Mouse (Mus musculus) adrenal gland, postnatal 10 days (tissue): ENCODE results near the gene Olfr1508. TPM values are rescaled to one million over a fixed set of nuclear protein-coding genes. Genes with fewer than 3 reads are reported as not detected.
"Not testable (repeated sequence)": the region's sequence is repeated elsewhere in the genome, so short reads cannot be mapped to it uniquely, and the experiment has no call there.

ENCODE experiments used
- DNase-seq: peaks from one replicate; pipeline ENCODE4 v3.0.0; 2021; ENCODE audit warnings: mixed read lengths
- long read RNA-seq, 2 experiments: library from polyadenylated mRNA; stranded (forward); transcript quantifications; one replicate each; pipeline ENCODE4 v2.0.0; 2021
- total RNA-seq, 2 experiments: library from RNA; stranded (reverse); gene quantifications; 2 replicates each; pipeline ENCODE4 v1.2.3; 2021

Olfr1508 gene
- total RNA-seq, result not detected
- long read RNA-seq, experiment 1, result 0 reads
- long read RNA-seq, experiment 2, result 0 reads

GRCm38 (mm10) chr14:52467395-52467794, at the start of gene Olfr1508:
TSS of gene Olfr1508 (minus strand) at chr14:52467495.
- no peak for DNase-seq

- DNase-seq, result no peak
Observed at GRCm38 (mm10) chr14:52495516-52495915, 28.2 kb upstream of the Olfr1508 start, which contains the start of gene Olfr1507. TSS of gene Olfr1507 (minus strand) at chr14:52495749.

GRCm38 (mm10) chr14:52465738-52466137, 1.6 kb downstream of the Olfr1508 start:
- no peak for DNase-seq

DNA sequence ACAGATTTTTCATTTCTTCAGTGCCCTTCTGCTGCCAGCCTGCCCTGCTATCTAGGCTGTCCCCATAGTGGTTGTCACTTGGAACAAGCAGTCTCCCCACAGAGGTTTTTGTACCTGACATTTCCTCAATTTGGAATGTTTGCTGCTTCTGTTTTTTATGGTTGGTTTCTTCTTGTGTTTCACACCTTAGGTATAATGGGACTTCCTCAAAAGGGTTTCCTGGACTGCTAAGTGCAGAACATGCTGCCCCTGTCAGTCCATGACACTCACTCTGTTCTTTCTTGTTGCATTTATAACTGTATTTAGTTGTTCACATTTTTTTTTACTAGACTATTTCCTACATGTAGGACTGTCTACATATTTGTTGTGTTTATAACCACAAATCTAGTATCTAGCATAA, 5.4 kb downstream of the Olfr1508 start:
- DNase-seq, result no peak

DNA sequence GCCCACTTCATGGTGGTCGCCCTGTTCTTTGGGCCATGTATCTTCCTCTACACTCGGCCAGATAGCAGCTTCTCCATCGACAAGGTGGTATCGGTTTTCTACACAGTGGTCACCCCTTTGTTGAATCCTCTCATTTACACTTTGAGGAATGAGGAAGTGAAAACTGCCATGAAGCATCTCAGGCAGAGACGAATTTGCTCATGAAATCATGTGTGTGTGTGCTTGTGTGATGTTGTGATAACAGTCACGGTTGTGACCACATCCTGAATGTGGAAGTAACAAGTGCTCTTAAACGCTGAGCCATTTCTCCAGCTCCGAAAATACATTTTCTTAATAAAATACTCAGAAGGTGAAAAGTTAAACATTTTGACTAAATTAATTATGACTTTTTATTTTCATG, 16.2 kb downstream of the Olfr1508 start:
- no peak for DNase-seq

DNA sequence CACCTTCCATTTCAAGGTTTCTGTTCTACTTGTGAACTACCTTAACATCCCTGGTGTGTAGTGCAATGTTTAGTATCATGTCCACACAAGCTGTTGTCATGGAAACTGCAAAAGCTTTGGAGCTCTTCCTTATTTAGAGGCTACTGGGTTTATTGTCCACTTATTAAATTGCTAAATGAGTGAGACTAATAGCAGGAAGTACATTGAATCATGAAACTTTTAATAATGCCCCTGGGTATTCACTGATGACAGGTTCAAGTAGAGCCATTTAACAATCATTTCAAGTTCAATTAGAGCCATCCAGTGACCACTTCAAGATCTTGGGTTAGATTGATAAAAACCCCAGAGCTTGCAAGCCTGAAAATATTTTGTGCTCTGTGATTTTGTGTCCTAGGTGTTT, 24.6 kb downstream of the Olfr1508 start, which contains the start of gene Olfr1509:
Gene Olfr1509, plus strand, starts transcription at position 301 of the 400 bp plus-strand sequence.
- DNase-seq, result no peak

DNA sequence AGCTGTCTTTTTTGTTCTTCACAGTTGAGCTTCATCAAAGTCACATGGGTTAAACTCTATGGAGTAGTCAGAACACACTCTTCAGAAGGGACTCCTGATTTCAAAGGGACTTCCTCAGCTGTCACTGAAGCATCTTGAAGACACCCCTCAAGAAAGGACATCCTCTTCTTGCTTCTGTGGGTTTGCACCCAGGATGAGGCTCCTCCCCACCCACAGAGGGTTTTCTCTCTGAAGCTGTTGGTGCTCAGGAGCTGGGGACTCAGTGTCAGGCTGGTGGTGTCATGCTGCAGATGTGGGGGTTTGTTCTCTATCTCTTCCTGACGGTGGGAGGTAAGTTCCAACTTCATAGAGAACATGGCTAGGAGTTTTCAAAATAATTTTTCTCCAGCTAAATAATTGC, 39.6 kb downstream of the Olfr1508 start:
- no peak for DNase-seq

DNA sequence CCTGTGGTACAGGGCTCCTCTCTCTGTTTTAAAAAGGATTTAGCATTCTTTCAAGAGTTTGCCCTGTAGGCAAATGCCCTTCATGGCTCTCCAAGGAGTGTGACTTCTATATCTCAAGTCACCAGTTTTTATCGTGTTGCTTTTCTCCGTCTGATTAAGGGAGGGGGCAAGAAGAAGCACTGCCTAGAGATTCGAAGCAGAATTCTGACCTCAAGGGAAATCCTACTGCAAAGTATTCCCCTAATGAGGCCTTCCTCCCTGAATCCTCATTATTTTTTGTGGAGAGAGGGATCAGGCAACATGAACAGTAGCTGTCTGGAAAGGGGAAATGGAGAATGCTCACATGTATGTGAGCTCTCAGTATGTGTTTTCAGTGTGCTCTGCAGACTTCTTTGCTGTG, 53.0 kb downstream of the Olfr1508 start, which contains the start of gene Olfr1510:
Gene Olfr1510, minus strand, starts transcription at position 101 of the 400 bp plus-strand sequence.
- no peak for DNase-seq

- not testable (repeated sequence) for DNase-seq
Observed at GRCm38 (mm10) chr14:52410142-52410919, 57.0 kb downstream of the Olfr1508 start.

Other genes starting within 250 kb of the Olfr1508 start
- 100 to 1,000 TPM in 1 of 2 experiments, 10 to 100 TPM in 1; 71.0 to 103 TPM for gene Chd8, start 209.7 kb downstream of the Olfr1508 start, total RNA-seq
- gene Tox4, start 188.3 kb downstream of the Olfr1508 start, total RNA-seq, result 10 to 100 TPM; 41.7 to 52.8 TPM
- gene Rab2b, start 187.9 kb downstream of the Olfr1508 start, total RNA-seq, result 10 to 100 TPM; 26.2 to 29.0 TPM
- 10 to 100 TPM; 25.4 to 32.0 TPM for gene Mettl3, start 162.4 kb downstream of the Olfr1508 start, total RNA-seq
- gene Sall2, start 138.7 kb downstream of the Olfr1508 start, total RNA-seq, result 10 to 100 TPM in 1 of 2 experiments, 1 to 10 TPM in 1; 7.2 to 10.1 TPM
- gene Olfr1513, start 111.1 kb downstream of the Olfr1508 start, total RNA-seq, result not detected
- gene Olfr1512, start 88.3 kb downstream of the Olfr1508 start, total RNA-seq, result not detected
- not detected for gene Olfr1511, start 70.1 kb downstream of the Olfr1508 start, total RNA-seq
- not detected for gene Olfr1510, start 53.1 kb downstream of the Olfr1508 start, total RNA-seq
- gene Olfr1509, start 24.5 kb downstream of the Olfr1508 start, total RNA-seq, result not detected
- not detected for gene Olfr1507, start 28.3 kb upstream of the Olfr1508 start, total RNA-seq